Mouse (Mus musculus): ENCODE data around the gene Afdn.
"Not testable (repeated sequence)": the region's sequence is repeated elsewhere in the genome, so short reads cannot be mapped to it uniquely, and the experiment has no call there.

Gene Afdn

DNA sequence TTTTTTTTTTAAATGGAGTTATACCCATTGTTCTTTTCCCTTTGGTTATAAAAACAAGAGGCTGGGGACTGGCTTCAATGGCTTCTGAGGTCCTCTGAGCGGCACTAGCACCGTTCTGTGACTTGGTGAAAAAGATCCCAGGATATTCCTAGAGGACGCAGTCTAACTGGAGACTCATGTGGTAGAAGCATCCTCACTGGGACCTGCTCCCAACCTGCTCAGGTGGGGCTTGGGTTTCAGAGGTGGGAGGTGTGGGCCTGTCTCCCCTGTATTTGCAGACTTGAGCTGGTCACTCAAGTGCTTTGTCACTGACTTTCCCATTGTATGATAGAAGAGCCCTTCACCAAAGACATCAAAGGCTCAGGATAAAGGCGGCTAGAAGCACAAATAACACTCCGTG, 20.4 kb upstream of the Afdn start:
- DNase-seq: no peak

DNA sequence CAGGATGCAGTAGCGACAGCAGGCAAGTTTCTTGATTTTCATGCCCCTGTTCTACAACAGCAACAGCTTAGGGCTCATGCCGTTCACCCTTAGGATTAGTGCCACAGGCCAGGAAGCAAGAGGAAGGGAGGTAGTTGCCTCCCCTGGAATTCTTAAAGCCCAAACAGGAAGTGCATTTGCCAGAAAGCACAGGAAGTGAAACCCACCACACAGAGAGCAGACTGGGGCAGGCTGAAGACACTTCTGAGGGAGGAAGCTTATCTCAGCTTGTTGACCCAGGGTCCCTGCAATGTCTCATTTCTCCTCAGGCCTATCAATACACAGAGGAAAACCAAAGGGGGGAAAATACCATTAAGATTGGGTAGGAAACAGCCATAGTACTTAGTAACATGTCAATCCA, 19.5 kb upstream of the Afdn start:
- no peak for DNase-seq

DNA sequence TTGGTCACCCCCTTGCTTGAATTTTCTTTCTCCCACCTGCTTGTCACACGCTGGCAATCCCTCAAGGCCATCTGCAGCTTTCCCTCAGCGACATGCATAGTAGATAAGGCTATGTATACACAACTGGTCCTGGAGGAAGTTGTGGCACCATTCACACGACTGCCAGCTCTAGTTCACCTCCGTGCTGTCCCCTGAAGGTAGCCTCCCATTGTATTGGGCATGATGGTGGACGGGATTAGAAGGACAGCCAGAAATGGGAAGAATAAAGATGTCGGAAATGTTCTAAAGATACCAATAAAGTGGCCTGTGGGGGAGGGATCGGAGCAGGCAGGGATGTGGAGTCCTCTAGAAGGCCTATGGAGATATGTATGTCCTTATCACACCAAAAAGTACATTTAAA, 18.7 kb upstream of the Afdn start:
- no peak for DNase-seq

DNA sequence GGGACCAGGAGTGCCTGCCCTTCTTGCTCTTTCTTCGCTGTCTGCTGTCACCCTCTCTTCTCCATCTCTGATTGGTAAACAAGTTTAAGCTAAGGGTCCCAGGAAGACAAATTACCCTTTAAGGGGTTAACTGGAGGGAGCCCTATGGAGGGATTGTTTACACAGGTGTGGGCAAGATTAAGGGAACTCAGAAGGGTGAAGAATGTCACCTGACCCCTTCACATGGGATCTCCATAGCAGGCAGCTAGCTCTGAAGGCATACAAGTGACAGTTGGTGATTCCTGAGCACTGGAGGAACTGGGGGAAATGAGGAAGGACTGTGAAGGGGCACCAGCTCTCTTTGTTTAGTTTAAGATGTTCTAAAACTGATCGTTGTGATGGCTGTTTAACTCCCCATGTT, 18.0 kb upstream of the Afdn start:
- DNase-seq: no peak

DNA sequence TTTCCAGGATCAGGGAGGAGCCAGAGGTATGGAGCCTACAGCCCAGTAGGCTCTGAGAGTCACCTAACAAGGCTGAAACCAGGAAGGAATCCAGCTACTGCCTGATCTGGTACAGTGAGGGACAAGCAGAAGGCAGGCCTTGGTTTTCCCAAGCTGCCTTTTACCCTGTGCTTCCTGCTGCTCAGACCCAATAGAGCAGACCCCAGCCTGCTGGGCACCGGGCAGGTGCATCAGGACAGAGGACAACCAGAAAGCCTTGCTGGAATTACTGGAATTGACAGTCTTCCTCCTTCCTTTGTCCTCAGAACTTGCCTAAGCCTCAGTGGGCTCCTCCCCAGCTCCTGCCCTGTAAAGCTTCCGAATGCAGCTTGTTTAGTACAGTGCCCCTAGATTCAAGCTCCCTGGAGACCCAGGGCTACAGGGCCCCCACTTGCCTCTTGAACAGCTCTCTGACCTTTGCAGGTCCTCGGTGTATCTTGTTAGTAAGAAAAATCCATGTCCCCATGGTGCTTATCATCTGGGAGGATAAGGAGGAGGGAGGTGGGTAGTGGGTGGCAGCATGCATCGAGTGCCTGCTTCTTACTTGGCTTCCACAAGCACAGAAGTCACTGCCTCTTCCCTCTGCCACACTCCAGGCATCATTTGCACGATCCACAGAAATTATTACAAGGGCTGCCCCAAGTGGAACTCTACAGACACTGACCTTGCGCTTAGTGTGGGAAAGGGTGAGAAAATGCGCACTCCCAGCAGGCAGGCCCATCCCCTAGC, 17.2 kb upstream of the Afdn start:
- DNase-seq: no peak

DNA sequence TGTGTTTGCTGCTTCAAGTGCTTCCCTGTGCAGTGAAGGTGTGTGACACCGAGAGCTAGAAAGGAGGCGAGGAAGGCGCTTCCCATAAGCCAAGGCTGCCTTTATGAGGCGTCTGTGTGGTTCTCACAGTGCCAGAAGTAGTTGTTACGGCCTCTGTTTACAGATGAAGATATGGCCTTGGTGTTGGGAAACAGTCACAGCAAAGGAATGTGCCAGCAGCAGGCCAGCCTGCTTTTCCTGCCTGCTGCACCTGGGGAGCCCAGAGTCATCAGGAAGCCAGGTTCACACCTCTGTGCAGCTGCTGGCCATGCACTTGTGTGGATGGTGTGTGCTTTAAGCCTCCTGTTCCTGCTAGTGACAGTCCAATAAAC, 16.6 kb upstream of the Afdn start:
- no peak for DNase-seq

DNA sequence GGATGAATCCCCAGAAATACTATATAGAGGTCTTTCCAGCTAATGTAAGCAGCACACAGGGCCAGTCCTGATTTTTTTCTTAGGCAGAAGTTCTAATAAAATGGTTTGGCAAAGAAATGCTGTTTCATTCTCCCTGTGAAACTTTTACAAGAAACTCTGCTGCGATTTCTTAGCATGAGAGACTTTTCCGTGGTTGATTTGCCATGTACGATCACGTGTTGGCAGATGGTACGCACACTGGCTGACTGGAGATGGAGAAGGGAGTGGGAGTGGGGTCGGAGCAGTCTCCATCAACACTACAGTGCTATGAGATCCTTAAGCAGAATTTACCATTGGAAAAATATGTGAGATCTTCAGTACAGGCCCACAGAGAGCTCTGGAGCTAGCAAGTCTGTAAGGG, 16.1 kb upstream of the Afdn start:
- DNase-seq: no peak

DNA sequence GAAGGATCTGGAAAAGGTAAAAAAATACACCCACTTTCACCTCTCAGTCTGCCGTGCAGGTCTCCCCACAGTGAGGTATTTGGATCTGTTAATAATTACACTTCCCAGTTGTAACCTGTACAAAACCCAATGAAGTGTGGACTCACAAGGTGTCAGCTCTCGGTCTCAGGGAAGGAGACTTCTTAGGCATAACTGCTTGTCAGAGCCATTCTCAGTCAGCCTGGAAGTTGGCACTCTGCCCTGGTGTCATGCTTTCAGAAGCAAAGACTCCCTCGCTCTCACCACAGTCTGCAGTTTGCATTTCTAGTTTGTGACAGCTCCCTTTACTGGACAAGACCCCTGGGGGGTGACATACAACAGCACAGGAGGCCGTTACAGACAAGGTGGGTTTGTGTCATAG, 15.5 kb upstream of the Afdn start:
- DNase-seq: peak; percentile 32

DNA sequence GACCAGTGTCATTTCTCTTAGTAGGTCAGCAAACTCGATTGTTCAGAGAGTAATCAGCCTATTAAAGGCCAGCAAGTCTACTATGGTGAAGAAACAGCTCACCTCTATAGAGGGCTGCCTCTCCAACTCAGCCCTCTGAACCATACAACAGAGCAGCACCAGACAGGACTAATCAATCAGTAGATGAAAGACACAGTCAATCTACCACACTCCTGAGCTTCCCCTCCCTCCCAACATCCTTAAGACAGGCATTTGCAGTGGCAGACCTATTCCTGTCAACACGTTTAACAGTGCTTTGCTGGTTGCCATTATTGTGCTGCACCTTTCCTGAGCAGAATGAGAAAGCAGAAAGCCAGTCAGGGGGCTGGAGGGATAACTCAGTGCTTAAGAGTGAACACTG, 15.0 kb upstream of the Afdn start:
- no peak for DNase-seq

DNA sequence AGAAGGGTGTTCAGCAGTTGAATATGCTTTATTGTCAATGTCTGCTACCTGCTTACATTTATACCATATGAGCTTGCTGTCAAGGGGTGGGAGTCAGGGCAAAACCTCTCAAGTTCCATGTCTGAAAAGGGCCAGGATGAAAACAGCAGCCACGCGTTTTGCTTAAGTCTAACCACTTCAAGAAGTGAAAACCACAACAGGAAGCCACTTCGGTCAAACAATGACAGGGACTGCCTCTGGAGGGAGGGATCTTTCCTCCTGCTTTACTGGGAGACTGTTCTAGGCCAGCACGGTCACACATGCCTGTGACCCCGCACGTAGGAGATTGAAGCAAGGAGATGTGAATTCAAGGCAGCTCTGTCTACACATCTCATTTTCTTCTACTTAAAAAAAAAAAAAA, 14.0 kb upstream of the Afdn start:
- DNase-seq: no peak

DNA sequence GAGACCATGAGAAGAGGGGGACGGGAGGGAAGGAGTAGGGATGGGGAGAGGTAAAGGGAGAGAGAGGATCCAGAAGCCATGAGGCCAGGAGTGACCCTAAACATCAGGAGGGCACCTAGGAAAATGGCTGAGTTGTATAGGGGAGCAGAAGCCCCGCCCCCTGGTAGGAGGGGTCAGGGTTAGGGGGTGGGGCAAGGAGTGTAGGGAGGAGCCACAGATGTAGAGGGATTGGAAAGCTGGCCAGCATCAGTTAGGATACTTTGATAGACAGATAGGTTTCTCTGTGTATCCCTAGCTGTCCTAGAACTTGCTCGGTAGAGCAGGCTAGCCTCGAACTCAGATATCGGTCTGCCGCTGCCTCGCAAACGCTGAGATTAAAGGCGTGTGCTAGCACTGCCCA, 12.7 kb upstream of the Afdn start:
- no peak for DNase-seq

DNA sequence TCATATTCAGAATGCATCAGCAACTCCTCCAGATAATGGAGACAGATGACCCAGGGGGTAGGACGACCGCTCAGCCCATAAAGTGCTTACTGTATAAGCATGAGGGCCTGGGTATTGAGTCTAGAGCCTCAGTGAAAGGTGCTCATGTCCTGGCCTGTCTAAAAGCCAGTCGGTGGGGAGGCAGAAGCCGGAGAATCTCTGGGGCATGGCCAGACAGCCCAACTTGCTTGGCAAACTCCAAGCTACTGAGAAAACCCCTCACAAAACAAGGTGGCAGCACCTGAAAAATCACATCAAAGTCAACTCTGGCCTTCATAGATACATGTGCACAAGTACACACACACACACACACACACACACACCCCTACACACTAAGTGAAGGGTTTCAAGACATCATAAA, 11.3 kb upstream of the Afdn start:
- DNase-seq: no peak

DNA sequence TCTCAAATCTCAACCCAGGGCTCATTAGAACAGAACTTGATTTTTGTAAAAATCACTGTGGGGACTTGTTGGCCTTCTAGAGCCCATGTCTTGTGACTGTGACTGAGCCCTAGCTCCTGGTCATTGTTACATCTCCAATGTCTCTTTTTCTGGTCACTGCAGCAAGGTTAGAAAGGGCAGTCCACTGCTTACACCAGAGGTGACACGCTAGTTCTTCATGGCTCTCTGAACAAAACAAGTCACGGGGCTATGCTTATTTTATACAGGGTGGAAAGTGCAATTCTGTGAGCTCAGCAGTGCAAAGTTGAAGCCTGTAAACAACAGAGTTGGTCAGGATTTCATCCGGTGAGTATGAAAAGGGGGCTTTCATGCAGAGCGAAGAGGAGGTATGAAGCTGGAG, 6.4 kb upstream of the Afdn start:
- DNase-seq: no peak

DNA sequence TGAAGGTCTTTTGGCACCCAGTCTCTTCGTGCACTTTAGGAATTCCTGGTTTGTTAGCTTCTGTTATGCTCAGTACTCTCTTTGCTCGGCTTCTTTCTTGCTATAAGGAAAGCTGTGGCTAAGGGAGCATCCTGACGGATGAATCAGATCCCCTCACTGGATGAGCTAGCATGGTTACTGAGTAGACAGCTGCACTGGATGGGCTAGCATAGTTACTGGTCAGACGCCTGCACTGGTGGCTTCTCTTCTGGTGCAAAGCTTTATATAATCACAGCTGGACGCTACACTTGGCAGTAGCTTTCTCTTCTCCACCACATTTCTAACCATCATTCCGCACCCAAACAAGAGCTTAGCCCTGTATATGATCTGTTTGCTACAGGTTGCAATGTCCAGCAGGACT, 5.4 kb upstream of the Afdn start:
- no peak for DNase-seq

DNA sequence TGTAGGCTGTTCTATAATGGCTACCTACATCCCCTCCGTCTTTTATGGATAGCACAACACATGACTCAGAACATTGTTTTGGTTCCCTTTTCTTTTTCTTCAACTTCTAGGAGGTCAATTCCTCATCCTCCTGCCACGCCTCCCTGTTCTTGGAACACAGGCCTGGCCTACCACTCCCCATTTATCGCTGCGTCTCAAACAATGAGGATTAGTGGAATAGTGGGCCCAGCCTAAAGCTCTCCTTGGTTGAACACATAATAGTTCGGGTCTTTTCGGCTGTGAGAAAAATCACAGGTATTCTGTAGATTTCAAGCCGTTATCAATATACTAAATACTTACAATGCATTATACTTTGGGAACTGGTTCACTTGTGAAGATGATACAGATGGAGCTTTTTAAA, 1.8 kb upstream of the Afdn start:
- no peak for DNase-seq

DNA sequence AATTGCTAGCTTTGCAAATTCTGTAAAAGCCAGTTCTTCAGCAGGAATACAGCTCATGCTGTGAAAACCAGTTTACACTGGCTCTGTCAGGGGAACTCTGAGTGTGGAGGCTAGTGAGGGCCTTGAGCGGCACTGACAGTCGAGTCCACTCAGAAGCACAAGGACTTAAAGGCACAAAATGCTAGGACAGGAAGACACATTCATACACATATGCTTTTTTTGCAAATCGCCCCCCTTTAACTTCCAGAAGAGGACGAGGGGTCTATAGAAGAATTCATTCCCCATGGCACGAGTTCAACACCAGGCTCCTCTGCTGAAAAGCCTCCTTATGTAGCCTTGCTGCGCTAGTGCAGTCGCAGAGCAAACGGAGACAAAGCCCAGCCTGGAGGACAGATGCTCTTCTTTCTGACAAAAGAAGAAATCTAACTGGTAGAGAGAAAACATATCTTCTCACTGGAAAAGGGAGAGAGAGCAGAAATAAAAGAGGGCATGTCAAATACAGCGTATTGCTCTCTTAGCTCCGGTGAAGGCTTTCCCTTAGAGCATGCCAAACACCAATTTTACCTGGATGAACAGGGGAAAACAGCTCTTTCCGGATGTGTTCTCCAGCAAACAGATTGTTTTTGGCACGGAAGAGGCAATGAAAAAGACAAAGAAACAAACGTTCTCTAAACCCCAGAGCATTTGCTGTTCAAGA, 1.0 kb upstream of the Afdn start:
- DNase-seq: peak; percentile 33

DNA sequence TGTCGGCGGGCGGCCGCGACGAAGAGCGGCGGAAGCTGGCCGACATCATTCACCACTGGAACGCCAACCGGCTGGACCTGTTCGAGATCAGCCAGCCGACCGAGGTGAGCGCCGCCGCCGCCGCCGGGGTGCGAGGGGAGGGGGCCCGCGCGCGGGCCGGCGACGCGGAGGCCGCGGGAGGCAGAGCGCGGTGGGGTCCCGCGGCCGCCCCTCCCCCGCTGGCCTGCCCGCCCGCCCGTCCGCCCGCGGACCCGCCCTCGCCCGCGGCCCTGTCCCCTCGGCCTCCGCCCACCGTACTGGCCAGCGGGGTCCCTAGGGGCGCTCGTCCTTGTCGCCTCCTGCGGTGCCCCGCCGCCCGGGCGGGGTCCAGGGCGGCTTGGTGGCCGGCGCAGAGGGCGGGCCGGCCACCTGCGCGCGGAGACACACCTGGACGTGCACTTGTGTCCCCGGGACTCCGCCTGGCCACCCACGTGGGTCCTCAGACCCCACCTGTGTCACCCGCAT, 388 bp downstream of the Afdn start:
- DNase-seq: peak; percentile 60

DNA sequence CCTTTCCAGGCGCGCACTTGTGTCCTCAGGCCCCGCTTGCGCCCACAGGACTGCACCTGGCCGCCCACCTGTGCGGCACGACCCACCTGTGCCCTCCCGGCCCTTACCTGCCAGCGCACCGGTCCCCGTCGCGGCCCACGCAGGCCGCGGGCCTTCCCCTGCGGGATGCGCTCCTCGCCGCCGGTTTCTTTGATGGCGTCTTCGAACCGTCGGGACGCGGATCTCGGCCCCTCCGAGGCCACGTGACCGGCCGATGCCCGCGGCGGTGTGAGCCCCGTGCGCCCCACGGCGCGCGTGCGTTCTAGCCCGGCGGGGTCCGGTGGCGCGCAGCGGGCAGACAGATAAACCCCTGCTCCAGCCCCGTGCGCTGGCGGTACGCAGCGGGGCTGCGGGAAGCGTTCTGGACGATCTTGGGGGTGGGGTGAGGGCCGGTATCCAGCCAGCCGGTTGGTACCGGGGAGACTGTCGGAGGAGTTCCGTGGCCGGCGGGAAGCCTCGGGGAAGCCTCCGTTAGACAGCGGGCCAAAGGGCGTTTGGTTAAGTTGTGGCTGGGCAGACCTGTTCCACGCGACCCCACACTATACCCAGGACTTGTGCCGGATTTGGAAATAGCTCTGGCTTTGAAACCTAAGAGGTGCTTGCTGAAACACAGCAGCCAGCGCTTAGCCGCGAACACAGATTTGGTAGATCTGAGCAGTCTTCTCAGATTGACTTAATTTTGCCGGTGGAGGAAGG, 1.0 kb downstream of the Afdn start, which contains the start of gene Tcte2:
Gene Tcte2 (minus strand): TSS at position 647 of the 735 bp plus-strand sequence.
- peak; percentile 63 for DNase-seq

DNA sequence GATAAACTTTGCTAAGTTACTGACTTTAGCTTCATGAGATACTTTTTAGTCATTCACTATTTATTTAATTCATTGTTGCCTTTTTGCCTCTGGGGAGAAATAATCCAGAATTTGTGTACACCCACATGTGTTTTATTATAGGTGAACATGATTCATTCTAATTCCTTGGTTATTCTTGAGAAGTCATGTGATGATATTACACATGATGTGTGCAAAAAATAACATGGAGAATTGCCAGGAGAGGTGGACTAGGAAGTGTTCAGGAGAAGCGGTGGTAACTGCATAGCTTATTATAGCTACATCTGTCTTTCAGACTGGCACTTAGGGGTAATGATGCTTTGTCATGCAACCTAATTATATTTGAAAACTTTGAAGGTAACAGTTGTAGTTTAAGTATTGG, 3.5 kb downstream of the Afdn start:
- DNase-seq: no peak

DNA sequence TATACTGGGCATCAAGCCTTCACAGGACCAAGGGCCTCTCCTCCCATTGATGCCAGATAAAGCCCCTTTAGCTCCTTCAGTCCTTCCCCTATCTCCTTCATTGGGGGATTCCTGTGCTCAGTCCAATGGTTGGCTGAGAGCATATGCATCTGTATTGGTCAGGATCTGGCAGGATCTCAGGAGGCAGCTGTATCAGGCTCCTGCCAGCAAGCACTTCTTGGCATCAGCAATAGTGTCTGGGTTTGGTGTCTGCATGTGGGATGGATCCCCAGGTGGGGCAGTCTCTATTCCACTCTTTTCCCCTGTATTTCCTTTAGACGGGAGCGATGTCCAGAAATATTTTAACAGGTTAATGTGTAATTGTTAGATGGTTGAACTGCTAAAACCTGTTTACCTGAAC, 4.6 kb downstream of the Afdn start:
- not testable (repeated sequence) for DNase-seq

DNA sequence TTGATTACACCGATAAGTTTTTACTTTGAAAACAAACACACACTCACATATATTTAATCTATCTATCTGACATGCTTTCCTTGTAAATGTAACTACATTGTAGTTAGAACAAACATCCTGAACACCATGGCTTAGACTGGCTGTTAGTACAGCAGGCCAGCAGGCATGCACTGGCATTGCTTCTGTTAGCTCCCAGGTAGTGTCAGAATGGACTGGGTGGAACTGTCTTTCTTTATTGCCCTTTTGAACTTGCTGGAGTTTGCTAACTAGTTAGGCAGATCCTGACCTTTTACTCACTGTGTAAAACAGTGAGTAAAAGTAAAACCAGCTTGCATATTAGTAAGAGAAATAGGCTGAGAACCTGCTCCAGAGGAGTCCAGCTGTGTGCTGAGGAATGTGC, 8.2 kb downstream of the Afdn start:
- DNase-seq: no peak

DNA sequence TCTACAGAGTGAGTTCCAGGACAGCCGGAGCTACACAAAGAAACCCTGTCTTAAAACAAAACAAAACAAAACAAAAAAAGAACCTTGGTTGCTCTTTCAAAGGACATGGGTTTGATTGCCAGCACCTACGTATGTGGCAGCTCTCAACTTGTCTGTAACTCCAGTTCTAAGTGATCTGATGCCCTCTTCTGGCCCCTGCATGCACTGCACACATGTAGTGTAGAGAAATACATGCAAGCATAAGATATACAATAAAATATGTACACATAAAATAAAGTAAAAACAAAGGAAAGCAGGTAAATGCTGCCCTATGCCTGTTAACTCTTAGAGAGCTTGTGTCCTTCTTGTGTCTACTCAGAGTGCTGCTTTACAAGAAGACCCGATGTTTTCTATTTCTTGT, 8.9 kb downstream of the Afdn start:
- no peak for DNase-seq

DNA sequence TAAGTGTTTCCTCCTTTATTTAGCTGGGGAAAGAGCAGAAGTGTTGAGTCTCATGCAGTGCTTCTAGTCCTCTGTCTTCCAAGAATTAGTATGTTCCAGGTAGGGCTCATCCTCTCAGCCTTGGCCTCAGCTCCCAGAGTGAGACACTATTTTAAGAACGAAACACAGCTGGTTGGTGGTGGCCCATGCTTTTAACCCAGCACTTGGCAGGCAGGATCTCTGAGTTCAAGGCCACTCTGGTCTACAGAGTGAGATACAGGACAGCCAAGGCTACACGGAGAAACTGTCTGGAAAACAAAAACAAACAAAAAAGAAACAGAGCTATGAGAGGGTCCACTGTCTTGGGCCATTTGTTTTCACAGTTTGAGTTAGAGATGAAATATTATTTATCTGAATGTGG, 17.3 kb downstream of the Afdn start:
- no peak for DNase-seq

DNA sequence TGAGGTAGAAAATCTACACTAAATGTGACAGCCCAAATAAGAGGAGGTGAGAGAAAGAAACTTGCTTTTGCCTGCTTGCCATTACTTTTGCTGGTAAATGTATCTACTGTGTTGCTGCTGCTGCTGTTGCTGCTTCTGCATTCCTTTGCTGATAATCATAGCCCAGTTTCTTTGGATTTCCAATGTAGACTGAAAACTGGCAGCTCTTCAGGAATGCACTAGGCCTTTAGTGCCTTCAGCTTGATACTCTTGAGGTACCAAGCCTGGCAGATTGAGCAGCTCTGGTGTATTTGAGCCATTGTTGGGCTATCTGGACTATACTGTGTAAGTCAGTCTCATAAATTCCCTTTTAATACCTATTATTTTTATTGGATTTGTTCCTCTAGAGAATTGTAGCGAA, 18.5 kb downstream of the Afdn start:
- no peak for DNase-seq

All from cerebellum, adult 11 months (tissue).